Mouse (Mus musculus): ENCODE measurements around the gene Tmc5.

Tmc5 gene

GRCm38 (mm10) chr7:118696146-118696545 is 99.0 kb downstream of the Tmc5 start:
- DNase-seq (ENCODE audit: low spot score) = no peak

- no peak for DNase-seq (ENCODE audit: low spot score)
Measured at GRCm38 (mm10) chr7:118697168-118697567, 100.1 kb downstream of the Tmc5 start.

DNA sequence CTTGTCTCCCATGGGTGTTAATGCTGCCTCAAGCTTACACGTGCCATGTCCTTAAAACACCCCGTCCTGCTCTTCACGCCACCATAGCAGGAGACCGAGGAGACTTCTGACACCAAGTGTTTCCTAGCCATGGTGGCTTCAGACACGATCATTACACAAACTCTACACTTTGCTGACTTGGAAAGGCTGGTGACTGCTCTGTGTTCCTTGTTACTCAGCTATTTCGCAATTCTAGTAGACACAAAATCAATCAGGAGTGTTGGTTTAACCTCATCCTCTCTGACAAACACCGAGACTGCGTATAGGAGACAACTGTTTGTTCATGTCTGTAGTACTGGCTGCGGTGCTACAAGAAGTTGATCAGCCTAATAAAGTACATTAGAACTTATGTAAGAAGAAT is 101.8 kb downstream of the Tmc5 start:
- DNase-seq (ENCODE audit: low spot score) = no peak

DNA sequence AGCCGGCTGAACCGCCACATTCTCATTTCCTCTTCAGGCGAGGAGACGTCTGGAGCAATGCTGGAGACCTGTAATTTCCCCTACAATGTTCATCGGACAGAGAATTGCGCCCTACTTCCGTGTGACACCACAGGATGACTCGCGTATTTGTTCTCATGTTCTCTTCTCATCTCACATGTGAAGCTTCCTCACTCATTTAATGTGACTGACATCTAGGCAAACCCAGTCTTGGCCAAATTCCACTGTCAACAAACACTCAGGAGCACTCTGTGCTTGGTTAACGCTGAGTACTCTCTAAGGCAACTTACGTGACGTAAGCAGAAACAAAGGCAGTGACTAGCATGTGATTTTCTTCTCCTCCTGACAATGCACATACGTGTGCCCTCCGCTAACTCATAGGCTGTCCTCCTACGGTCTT is 106.1 kb downstream of the Tmc5 start:
- no peak for DNase-seq (ENCODE audit: low spot score)

DNA sequence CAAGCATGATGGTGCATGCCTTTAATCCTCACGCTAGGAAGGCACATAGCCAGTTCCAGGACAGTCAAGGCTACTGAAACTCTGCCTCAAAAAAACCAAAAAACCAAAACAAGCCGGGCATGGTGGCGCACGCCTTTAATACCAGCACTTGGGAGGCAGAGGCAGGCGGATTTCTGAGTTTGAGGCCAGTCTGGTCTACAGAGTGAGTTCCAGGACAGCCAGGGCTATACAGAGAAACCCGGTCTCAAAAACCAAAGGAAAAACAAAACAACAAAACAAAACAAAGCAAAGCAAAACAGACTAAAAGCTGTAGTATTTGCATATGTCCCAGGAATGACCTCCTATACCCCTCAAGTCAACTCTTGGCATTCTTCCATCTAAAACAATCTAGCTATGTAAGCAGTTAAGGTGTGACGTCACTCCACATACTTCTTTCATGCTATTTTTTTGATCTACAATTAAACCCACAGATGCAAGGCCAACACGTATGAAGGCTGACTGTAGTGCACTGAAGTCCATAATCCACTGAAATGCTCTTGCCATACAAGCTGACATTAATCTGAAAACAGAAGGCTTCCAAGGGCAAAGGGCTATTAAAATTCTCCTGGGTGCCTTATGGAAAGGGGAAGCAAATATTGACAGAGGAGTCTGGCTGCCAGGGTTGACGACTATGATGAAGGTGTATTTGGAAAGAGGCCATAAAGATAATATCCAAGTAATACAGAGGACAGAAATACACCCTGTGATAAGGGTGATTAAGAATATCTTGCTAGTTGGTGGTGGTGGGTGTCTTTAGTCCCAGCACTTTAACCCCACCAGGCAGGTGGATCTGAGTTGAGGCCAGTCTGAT is 107.1 kb downstream of the Tmc5 start:
- DNase-seq (ENCODE audit: low spot score) = peak; percentile 3

DNA sequence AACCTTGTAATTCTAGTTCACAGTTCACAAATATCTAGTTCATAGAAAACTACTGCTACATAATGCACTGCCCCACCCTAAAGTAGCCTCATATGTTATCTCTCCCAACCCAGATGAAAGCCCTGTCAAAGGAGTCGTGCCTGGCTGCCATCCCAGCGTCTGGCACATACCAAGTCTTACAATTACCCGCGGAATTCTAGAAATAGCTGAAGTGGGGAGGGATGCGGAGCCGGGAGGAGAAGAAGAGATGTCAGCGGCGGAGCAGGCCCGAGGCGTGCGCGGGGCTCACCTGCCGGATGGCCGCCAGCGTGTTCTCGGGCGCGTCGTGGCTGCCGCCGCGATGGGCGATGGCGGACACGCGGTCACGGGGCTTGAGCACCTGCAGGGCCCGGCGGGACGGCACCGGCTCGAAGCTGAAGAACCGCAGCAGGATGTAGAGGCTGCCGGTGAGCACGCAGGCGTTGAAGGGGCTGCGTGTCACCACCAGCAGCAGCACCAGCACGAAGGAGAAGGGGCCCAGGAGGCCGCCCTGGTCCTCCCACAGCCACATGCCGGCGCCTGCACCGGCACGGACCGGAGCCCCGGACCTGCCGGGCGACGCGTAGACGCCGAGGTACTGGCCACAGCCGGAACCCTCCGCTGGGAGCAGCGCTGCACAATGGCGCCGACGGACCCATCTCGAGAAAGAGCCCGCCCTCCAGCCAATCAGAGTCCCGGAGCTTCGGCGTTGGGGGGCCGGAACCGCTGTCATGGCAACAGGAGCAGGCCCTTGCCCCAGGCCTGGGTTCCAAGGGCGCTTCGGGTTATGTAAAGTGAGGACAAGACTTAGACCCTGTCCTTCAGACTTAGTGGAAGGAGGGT is 108.2 kb downstream of the Tmc5 start, which contains the start of gene Gde1:
TSS of gene Gde1 (minus strand) at position 678 of the 861 bp plus-strand sequence.
- DNase-seq (ENCODE audit: low spot score) = peak; percentile 96

- peak; percentile 21 for DNase-seq (ENCODE audit: low spot score)
Measured at GRCm38 (mm10) chr7:118706051-118706450, 109.0 kb downstream of the Tmc5 start.

GRCm38 (mm10) chr7:118706488-118706887 is 109.4 kb downstream of the Tmc5 start:
- no peak for DNase-seq (ENCODE audit: low spot score)

DNA sequence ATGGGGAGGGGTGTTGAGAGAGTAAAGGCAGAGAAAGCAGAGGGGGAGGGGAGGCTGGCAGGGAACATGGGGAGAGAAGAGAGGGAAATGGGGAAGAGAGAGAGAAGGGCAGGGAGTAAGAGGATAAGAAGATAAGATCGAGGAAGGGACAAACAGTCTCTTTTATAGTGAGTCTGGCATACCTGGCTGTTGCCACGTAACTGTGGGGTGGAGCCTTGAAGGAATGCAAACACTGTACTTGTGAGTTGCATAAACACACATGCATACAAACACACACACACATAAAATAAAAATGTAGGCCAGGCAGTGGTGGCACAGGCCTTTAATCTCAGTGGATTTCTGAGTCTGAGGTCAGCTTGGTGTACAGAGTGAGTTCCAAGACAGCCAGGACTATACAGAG is 110.1 kb downstream of the Tmc5 start:
- DNase-seq (ENCODE audit: low spot score) = no peak

GRCm38 (mm10) chr7:118708002-118708401 is 110.9 kb downstream of the Tmc5 start:
- no peak for DNase-seq (ENCODE audit: low spot score)

DNA sequence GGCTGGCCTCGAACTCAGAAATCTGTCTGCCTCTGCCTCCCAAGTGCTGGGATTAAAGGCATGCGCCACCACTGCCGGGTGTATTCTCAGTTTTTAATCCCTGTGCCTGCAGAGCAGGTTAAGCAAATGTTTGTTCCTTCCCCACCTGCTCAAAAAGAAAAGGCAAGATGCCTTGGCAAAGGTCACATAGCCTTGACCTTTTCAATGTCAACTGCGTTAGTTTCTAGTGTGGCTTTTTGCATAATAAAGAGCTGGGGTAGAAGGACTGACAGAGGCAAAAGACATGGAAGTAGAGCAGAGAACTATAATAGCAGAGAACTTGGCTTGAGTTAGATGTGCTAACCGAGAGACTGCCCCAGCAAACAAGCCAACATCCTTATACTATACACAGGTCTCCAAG is 113.7 kb downstream of the Tmc5 start:
- no peak for DNase-seq (ENCODE audit: low spot score)

DNA sequence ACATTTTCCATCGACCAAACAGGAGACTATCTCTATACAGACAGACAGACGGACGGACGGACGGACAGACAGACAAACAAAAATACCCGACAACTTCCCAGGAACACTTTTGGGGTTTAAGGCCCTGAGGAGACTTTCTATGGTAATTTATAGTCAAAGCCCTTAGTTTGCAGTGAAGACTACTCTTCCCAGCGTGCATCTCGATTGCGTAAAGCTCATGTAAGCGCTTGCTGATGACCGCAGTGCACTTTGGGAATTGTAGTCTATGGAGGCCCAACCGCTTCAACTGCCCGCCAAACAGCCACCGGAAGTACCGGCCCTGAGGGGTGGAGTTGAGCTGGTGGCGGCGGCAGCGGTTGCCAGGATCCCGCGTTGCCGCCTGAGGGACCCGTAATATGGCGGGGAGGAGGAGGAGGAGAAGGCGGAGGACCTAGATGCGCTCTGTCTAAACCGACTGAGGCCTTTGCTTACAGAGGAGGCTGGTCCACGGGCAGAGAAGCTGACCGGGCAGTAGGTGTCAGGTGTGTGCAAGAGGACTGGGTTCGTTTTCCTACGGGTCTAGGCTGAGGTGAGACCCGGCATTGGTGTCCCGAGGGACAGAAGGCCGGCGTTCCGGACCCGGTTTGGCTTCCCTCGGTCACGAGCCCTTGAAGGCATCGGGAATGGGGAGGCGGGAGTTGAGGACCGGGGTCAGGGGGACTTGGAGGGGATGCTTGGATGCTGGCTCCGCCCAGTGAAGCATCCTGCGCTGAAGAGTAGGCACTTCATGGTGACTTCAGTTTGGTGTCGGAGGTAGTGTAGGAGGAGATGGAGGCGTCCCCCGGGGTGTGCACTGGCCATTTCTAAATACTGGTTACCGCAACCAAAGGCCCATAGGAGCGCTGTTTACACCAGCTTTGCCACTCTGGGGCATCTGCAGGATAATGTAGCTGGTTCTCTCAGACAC is 115.4 kb downstream of the Tmc5 start, which contains the start of gene Ccp110:
TSS of gene Ccp110 (plus strand) at position 325 of the 946 bp plus-strand sequence.
- DNase-seq (ENCODE audit: low spot score) = peak; percentile 98

GRCm38 (mm10) chr7:118714873-118715272 is 117.8 kb downstream of the Tmc5 start:
- DNase-seq (ENCODE audit: low spot score) = no peak

- no peak for DNase-seq (ENCODE audit: low spot score)
Measured at GRCm38 (mm10) chr7:118718066-118718465, 121.0 kb downstream of the Tmc5 start.

GRCm38 (mm10) chr7:118723927-118724326 is 126.8 kb downstream of the Tmc5 start:
- no peak for DNase-seq (ENCODE audit: low spot score)

All from embryo, embryonic 10.5 days (tissue).